Mouse (Mus musculus): ENCODE measurements around the gene Col25a1.

Gene Col25a1

DNA sequence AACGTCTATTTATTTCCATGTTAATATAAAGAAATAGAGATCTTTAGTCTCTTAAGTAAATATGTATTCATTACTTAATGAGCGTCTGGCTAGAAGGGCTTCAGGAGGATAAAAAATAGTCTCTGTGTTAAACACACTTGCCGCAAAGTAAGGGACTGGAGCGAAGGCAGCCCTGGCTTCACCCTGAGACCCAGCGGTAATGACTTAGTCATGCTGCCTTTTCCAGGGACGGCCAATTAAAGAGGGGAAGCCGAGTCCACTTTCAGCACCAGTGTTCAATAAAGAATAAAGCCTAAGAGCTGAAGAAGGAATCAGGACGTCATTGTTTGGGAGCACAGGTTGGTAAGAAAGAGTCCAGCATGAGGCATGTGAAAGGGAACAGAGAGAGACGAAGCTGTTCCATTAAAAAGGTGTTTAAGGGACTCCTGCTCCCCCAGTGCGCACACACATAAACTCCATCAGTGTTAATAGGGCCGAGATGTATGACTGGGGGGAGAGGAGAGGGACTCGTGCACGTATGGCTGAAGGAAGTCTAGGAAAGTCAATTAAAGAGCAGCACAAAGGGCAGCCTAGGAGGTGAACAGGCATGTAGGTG, 30.1 kb downstream of the Col25a1 start:
- no peak for DNase-seq (ENCODE audit: low spot score)

GRCm38 (mm10) chr3:130166875-130167274, 35.6 kb downstream of the Col25a1 start:
- no peak for DNase-seq (ENCODE audit: low spot score)

DNA sequence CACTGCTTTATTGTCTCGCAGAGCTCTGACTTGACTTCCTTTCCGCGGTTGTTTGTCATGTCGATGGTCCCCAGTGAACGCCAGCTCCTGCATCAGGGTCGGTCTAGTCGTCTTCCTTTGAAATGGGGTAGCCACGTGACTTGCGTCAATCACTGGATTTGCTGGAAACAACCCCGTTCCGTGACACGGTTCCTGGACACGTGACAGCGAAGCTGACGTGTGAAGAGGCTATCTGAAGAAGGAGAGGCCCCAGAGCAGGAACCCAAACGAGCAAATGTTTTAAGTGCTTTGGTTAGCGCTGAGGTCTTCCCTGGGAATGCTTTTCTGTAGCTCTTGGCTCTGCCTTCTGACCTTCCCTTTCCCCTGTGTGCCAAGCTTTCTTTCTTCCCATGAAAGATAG, 41.5 kb downstream of the Col25a1 start:
- no peak for DNase-seq (ENCODE audit: low spot score)

- peak; percentile 82 for DNase-seq (ENCODE audit: low spot score)
These were observed 49.1 kb downstream of the Col25a1 start for GRCm38 (mm10) chr3:130180181-130180940.

DNA sequence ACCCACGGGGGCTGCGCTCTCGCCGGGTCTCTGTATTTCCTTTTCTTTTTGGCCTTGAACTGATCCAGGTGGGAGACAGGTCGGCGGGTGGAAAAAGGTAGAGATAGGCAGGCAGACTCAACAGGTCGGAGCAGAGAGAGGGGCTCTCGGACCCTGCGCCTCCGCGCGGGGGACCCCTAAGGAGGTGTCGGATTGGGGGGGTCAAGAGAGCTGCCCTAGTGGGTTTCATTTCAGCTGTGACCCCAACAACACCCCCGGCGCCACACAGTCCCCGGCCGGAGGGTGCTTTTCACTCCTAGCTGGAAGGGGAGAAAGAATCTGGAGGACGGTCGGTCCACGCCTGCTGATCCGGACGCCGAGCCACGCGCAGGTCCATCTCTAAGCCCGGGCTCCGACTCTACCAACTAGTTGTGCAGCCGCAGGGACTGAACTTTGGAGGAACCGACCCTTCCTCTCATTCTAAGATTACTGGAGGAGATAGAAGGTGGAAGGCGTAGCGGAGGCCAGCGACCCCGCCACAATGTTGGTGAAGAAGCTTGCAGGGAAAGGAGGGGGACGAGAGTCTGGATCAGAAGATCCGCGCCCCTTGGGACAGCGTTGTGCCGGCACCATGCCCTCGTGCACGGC, 49.8 kb downstream of the Col25a1 start:
- DNase-seq (ENCODE audit: low spot score) = peak; percentile 12

GRCm38 (mm10) chr3:130181591-130181980, 50.3 kb downstream of the Col25a1 start:
- DNase-seq (ENCODE audit: low spot score) = no peak

GRCm38 (mm10) chr3:130182450-130182849, 51.1 kb downstream of the Col25a1 start:
- DNase-seq (ENCODE audit: low spot score) = no peak

DNA sequence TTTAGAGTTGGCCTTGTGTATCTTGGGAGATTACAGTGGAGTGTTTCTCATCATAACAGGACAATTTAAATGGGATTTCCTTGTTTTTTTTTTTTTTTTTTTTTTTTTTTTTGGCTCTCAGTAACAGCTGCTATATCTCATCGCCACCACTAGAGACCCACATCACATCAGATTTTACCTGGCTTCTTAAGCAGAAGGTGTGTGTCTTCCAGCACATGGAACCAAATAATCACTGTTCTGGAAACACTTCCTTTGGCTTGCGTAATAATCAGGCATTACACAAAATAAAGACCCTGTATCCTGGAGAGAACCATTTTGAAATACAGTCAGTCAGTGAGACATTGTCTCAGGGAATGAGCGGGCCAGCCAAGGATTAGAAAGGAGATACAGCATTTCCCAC, 53.8 kb downstream of the Col25a1 start:
- no peak for DNase-seq (ENCODE audit: low spot score)

- no peak for DNase-seq (ENCODE audit: low spot score)
These were observed 56.3 kb downstream of the Col25a1 start for GRCm38 (mm10) chr3:130187588-130187987.

DNA sequence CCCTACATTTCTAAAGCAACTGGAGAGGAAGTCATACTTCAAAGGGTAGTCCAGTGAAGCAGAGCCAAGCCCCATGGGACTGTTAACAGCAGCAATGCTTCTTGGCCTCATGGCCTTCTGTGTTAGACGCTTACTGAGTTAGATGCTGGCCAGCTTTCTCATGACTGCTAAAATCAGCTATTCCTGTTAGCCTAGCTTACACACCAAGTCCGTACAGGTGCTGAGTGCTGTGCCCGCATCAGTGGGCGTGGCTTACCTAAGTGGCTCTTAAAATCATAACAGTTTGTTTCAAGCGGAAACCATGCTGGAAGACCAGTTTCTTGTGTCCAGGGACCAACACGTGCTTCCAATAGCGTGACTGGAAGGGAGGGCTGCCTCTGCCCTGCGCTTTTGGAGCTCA, 62.1 kb downstream of the Col25a1 start:
- no peak for DNase-seq (ENCODE audit: low spot score)

DNA sequence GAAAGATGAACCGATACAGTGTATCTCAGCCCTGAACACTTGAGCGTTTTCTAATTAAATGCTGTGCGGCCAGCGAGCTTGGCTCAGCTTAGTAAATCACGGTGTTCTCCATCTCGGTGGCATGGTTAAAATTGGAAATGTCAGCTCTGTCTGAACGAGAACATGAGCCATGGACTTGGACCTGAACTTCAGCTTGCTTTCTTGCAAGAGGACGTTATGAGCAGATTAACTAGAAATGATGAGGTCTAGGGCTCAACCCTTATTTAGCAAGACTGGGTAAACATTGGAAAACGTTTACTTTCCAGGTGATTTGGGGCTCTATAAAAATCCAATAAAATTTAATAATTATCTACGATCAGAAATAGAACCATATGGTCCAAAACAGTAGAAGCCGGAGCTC, 83.3 kb downstream of the Col25a1 start:
- DNase-seq (ENCODE audit: low spot score) = no peak

DNA sequence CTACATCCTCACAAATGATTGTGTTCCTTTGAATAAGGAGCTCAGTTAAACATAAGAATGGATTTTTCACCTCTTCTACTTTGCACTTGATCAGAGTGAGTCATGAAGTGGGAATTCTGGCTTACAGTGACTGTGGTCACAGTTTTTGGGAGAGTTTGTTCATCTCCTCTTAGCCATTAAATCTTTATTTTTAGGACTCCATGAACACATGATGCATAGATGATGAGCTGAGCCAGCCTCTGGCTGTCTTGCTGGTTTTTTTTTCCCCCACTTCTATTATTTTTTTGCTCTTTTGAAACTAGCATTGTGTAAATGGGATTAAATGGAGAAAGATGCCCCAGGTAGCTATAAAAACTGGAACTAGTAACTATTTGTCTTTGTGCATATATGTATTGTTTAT, 84.8 kb downstream of the Col25a1 start:
- DNase-seq (ENCODE audit: low spot score) = no peak

DNA sequence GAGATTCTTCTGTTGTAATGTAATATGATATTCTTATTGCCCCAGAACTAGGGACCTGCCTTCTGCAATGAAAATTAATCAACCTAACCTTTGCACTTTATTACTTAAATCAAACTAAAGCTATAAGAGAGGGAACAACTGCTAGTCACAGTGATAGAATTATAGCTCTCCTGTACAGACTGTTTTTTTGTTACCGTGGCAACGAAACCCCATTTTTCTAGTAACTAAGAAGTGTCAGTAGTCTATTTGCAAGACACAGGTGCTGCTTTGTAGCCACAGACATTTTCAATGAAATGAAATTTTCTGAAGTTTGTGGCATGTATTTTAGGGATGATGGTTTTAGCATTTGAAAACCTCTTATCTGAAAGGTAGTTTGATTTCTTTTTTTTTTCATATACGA, 85.3 kb downstream of the Col25a1 start:
- no peak for DNase-seq (ENCODE audit: low spot score)

DNA sequence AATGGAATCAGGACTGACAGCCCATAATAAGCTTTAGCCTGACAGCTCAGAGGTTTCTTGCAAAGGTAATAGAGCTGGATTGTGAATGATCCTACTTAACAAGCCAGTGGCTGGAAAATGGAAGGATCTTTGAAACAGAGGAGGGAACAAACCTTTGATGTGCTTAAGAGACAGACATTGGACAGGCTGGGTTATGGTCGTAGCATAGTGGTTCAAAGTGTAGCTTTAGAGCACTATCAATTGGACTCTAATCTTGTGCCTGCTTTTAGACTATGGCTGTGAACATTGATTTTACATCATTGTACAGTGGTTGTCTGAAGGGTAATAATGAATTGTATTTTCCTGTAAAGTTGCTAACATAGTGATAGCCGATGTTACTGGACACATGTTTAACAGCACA, 86.4 kb downstream of the Col25a1 start:
- DNase-seq (ENCODE audit: low spot score) = no peak

- no peak for DNase-seq (ENCODE audit: low spot score)
These were observed 87.0 kb downstream of the Col25a1 start for GRCm38 (mm10) chr3:130218232-130218728.

DNA sequence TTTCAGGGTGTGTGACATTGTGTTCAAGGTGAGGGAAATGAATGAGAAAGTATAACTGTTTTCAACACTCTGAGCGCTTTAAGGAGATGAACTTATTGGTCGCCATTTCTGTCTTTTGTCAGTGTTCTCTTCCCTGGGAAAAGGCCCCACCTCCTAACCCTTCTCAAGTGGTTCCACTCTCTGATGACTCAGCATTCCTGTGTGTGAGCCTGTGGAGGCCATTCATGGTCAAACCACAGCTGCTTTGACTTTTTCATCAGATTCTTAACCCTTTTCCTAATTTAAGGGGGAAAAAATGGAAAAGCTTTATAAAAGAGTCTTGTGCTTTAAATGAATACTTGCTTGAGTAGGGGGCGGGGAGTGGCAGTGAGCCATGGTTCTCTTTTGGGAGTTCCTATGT, 89.5 kb downstream of the Col25a1 start:
- DNase-seq (ENCODE audit: low spot score) = no peak

DNA sequence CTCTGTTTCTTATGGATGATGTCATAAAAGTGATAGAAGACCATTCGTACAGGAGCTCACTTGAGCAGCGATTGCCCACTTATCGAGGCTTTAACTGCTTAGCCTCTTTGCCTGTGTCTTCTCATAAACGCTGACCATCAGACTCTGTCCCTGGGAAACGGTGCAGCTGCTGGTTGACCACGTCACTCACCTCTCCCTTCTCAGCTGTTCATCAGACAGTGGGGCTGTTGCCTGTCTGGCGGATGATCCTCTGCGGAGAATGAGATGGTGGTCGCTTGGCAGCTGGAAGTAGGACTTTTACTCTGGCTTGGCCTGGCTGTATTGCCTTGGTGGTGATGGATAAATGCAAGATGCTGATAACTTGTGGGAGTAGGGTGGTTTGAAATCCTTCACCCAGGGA, 96.9 kb downstream of the Col25a1 start:
- DNase-seq (ENCODE audit: low spot score) = no peak

DNA sequence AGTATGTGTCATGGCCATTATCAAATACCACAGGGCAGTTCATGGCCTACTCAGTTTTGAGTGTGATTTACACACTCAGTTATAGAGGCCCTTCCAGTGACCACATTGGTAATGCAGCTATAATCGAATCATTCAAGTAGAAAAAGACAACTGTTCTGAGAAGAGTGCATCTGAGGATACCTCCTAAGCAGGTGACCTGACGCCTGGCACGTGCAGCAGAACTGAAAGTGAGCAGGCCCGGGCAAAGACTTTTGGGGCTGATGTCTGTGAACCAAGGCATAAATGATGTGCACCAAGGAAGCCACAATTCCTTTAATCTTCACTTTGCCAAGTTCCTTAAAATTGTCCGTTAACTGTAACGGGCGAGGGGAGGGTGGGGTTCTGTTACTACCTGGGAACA, 101.6 kb downstream of the Col25a1 start:
- no peak for DNase-seq (ENCODE audit: low spot score)

DNA sequence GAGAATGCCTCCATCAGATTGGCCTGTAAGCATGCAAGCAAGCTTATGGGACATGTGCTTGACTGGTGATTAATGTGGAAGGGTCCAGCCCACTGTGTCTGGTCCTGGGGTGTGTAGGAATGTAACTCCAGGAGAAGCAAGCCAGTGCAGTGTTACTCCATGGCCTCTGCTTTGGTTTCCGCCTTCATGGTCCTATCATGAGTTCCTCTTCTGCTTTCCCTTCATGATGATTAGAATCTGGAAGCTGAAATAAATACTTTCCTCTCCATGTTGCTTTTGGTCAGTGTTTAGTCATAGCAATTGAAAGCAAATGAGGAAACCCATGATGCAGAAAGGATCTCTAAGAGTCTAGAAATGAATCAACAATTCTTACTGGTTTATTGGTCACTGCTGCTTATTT, 103.9 kb downstream of the Col25a1 start:
- no peak for DNase-seq (ENCODE audit: low spot score)

GRCm38 (mm10) chr3:130236129-130236528, 104.8 kb downstream of the Col25a1 start:
- no peak for DNase-seq (ENCODE audit: low spot score)

GRCm38 (mm10) chr3:130237852-130238251, 106.6 kb downstream of the Col25a1 start:
- DNase-seq (ENCODE audit: low spot score) = no peak

DNA sequence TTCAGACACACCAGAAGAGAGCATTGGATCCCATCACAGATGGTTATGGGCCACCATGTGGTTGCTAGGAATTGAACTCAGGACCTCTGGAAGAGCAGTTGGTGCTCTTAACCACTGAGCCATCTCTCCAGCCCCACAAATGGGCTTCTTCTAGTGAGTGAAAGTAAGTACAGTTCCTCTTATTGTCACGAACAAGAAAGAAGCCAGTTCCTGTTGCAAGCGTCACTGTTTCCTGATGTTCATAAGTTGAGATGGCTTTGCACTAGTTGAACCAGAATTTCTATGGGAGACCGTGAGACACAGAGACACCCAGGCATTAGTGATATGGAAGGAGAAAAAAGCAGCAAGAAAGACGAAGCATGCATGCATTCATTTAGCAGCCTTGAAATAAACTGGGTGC, 110.6 kb downstream of the Col25a1 start:
- DNase-seq (ENCODE audit: low spot score) = no peak

GRCm38 (mm10) chr3:130242647-130243296, 111.5 kb downstream of the Col25a1 start:
- DNase-seq (ENCODE audit: low spot score) = no peak
